Mouse (Mus musculus) heart, embryonic 14.5 days (tissue): ENCODE data around the gene Zfp687. TPM values are rescaled to one million over a fixed set of nuclear protein-coding genes. Genes with fewer than 3 reads are reported as not detected.
"Not testable (repeated sequence)": the region's sequence is repeated elsewhere in the genome, so short reads cannot be mapped to it uniquely, and the experiment has no call there.

ENCODE experiments used
- ATAC-seq: fragments of 200-750 bp; cut with Nextera tagmentation; 2 replicates; pipeline ENCODE4 v1.8.0; 2017; ENCODE audit warnings: low read depth, moderate TSS enrichment; ENCODE audit not compliant: insufficient number of reproducible peaks, insufficient read depth, low FRiP score
- H3K27ac ChIP-seq, 2 experiments: fragments of 200-500 bp in 1 of 2; fragments of 300-500 bp in 1 of 2; sonication (generic) in 1 of 2; replicated peaks in 1 of 2; 2 replicates each; pipeline ENCODE4 v1.5.1; 2012 to 2014; ENCODE audit warnings: low read depth in 2 of 2, low read length in 2 of 2, control low read depth in 1 of 2, mild to moderate bottlenecking in 1 of 2, mixed read lengths in 1 of 2; ENCODE audit not compliant: control insufficient read depth in 1 of 2, insufficient read depth in 1 of 2
- H3K27me3 ChIP-seq: fragments of 300-500 bp; sonication (generic); 2 replicates; pipeline ENCODE4 v1.6.1; 2014; ENCODE audit warnings: mild to moderate bottlenecking, low read length, control low read depth; ENCODE audit not compliant: control insufficient read depth, insufficient read depth
- H3K36me3 ChIP-seq: fragments of 300-500 bp; sonication (generic); 2 replicates; pipeline ENCODE4 v1.6.1; 2014; ENCODE audit warnings: mild to moderate bottlenecking, control low read depth, low read length, mixed read lengths; ENCODE audit not compliant: control insufficient read depth, insufficient read depth
- H3K4me1 ChIP-seq, 2 experiments: fragments of 200-500 bp in 1 of 2; fragments of 300-500 bp in 1 of 2; sonication (generic) in 1 of 2; 2 replicates each; pipeline ENCODE4 v1.6.1; 2012 to 2014; ENCODE audit warnings: low read length in 2 of 2, control low read depth in 1 of 2, mixed read lengths in 1 of 2; ENCODE audit not compliant: control insufficient read depth in 2 of 2, insufficient read depth in 2 of 2
- H3K4me2 ChIP-seq: fragments of 300-500 bp; sonication (generic); 2 replicates; pipeline ENCODE4 v1.6.1; 2014; ENCODE audit warnings: mild to moderate bottlenecking, low read length
- H3K4me3 ChIP-seq, 2 experiments: fragments of 200-500 bp in 1 of 2; fragments of 300-500 bp in 1 of 2; sonication (generic) in 1 of 2; 2 replicates each; pipeline ENCODE4 v1.5.1; 2012 to 2014; ENCODE audit warnings: low read length in 2 of 2, mild to moderate bottlenecking in 2 of 2, control low read depth in 1 of 2, low read depth in 1 of 2, moderate library complexity in 1 of 2; ENCODE audit not compliant: control insufficient read depth in 1 of 2, insufficient read depth in 1 of 2
- H3K9ac ChIP-seq: fragments of 300-500 bp; sonication (generic); 2 replicates; pipeline ENCODE4 v1.6.1; 2014; ENCODE audit warnings: mild to moderate bottlenecking, low read length
- H3K9me3 ChIP-seq: fragments of 300-500 bp; sonication (generic); 2 replicates; pipeline ENCODE4 v1.6.1; 2016; ENCODE audit warnings: low read length, control low read depth; ENCODE audit not compliant: control insufficient read depth
- WGBS: fragments of 180-500 bp; shearing (Covaris S2); extraction: QIAGEN DNeasy Blood & Tissue Kit; methylation state at CpG from one replicate; pipeline ENCODE4 v1.1.7; 2014; 5-methylcytosine and 5-hydroxymethylcytosine counted together
- polyA plus RNA-seq: library from polyadenylated mRNA; unstranded; fragments of >200 nt; fragmentation: Nextera tagmentation; extraction: Ambion mirVana; gene quantifications from 2 replicates; pipeline ENCODE4 v1.2.1, GENCODE M21; 2014

Zfp687 gene
- polyA plus RNA-seq, 1 experiment from 2014 or later = 16.9 TPM

DNA sequence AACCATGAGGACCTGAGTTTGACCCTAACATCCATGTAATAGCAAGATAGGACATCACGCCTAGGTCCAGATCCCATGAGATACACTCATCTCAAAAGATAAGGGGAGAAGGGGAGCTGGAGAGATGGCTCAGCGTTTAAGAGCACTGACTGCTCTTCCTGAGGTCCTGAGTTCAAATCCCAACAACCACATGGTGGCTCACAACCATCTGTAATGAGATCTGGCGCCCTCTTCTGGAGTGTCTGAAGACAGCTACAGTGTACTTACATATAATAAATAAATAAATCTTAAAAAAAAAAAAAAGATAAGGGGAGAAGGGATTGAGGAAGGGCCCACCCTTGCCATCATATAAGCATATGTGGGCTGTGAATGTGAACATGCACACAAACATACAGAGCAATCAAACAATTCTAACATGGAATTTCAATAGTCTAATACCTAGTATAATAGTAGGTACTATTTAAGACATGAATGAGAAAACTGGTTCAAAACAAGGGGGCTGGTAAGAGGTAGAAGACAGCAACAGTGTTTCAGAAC is 14.1 kb upstream of the Zfp687 start:
- not testable (repeated sequence) for H3K4me3 ChIP-seq, H3K27ac ChIP-seq, H3K4me2 ChIP-seq, H3K27me3 ChIP-seq, H3K9me3 ChIP-seq, H3K9ac ChIP-seq, ATAC-seq
- 67% methylated on average over 3 of the region's 3 CpGs for WGBS
- H3K36me3 ChIP-seq = peaks cover 48% of the 10 kb centered on the region
- H3K4me1 ChIP-seq = peaks cover 17 to 27% of the 10 kb centered on the region in 2 experiments

DNA sequence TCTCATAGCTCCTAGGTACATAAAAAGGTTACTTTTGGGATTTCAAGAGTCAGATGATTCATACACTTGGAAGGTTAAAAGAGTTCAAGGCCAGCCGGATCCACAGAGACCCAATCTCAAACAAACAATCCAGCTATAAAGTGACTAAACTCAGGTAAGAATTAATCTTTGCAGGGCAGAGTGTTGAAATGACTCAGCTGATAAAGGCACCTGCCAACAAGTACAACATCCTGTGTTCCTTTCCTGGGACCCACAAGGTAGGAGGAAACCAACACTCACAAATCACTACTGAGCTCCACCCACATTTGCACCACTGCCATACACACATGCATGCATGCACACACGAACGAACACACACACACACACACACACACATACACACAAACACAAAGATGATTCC is 13.4 kb upstream of the Zfp687 start:
- 76% methylated on average over 3 of the region's 3 CpGs for WGBS
- H3K9me3 ChIP-seq = no peaks in the 10 kb centered on the region
- peaks cover 20 to 30% of the 10 kb centered on the region in 2 experiments for H3K4me1 ChIP-seq
- no peak overlapping the region for H3K4me3 ChIP-seq
- ATAC-seq = no peak
- no peak overlapping the region for H3K4me2 ChIP-seq
- no peak overlapping the region for H3K9ac ChIP-seq
- peaks cover 41% of the 10 kb centered on the region for H3K36me3 ChIP-seq
- H3K27me3 ChIP-seq = no peaks in the 10 kb centered on the region
- H3K27ac ChIP-seq = no peak overlapping the region

DNA sequence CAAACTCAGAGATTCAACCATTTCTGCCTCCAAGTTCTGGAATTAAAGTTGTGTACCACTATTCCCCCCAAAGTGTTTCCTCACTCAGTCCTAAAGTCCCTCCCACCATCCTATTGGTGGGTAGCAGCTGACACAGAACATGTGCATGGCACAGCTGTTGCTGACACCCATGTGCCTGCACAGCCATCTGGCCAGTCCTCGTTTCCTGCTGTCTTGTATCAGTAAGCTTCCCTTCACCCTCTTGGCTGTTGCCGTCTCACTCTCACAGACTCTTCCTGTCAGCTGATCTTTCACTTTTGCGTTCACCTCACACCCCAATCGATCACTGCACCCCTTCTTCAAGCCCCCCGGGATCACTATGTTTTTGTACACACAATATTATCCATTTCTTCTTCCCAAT is 12.5 kb upstream of the Zfp687 start:
- H3K4me1 ChIP-seq = peaks cover 20 to 30% of the 10 kb centered on the region in 2 experiments
- H3K27ac ChIP-seq = 0 out of 4 replicates have a peak overlapping the region, but pooled peaks of 1 of the 2 experiments have one; percentile 8
- H3K9me3 ChIP-seq = no peaks in the 10 kb centered on the region
- ATAC-seq = no peak
- WGBS = 38% methylated on average over 5 of the region's 5 CpGs
- H3K9ac ChIP-seq = no peak overlapping the region
- H3K4me2 ChIP-seq = no peak overlapping the region
- H3K36me3 ChIP-seq = peaks cover 32% of the 10 kb centered on the region
- H3K4me3 ChIP-seq = no peak overlapping the region
- no peaks in the 10 kb centered on the region for H3K27me3 ChIP-seq

DNA sequence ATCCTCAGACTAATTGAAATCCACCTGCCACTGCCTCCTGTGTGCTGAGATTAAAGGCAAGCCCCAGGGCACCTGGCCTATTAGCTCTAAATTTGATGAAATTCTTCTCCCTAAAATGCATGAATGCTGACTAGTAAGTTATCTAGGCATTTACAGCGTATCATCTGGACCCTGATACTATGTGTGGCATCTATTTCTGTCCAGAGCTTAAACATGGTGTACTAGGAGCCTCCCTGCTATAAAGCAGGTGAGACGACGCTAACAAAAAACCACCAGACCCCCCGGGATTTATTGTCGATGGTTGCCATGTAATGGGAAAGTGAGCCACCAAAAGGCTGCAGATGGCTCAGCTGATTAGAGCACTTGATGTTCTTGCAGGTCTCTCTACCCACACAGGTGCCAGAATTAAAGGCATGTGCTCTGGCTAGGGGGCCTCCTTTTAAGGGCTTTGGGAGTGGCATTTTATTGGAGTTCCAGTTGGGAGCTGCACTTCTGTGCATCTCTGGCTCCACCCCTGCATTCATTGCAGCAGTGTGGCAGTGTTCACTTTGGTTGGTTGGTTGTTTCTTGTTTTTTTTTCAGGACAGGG is 11.9 kb upstream of the Zfp687 start:
- Histone ChIP-seq H3K4me2 (no peak overlapping the region), H3K27ac (no peak overlapping the region)

DNA sequence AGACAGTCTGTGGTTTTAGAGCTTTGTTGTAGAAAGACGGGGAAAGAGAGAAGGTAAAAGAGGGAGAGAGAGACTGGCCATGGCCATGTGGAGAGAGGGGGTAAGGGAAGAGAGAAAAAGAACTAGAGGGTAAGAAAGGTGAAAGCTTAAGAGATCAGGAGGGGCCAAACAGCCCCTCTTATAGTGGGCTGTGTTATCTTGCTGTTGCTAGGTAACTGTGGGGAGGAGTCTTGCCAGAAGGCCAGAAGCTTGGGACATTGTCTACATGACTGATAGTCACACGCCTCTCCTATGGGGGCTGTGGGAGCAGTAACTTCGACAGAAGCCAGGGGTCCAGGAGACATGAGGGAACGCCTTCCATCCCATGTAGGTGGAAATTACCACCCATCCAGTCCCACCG is 10.0 kb upstream of the Zfp687 start:
- Histone ChIP-seq H3K4me3 (peak overlapping the region in 1 of 2 experiments; percentile 30; a peak in 1 of 4 replicates), H3K27ac (peak overlapping the region; percentile 42 to 80; a peak in 2 of 4 replicates), H3K4me1 (peaks cover 20 to 30% of the 10 kb centered on the region in 2 experiments), H3K9ac (peak overlapping the region; percentile 65), H3K4me2 (peak overlapping the region; percentile 69), H3K27me3 (no peaks in the 10 kb centered on the region), H3K9me3 (no peaks in the 10 kb centered on the region), H3K36me3 (peaks cover 7% of the 10 kb centered on the region; the same call in 1 of the 2 replicates)
- ATAC-seq = 0 out of 2 replicates have a peak, but pooled peaks have one; percentile 2
- WGBS = 24% methylated on average over 5 of the region's 5 CpGs

More for the DNA sequence above, 11.9 kb upstream of the Zfp687 start:
- Histone ChIP-seq H3K4me1 (peaks cover 20 to 30% of the 10 kb centered on the region in 2 experiments), H3K27me3 (no peaks in the 10 kb centered on the region), H3K36me3 (peaks cover 26% of the 10 kb centered on the region), H3K9ac (no peak overlapping the region), H3K9me3 (no peaks in the 10 kb centered on the region), H3K4me3 (no peak overlapping the region)
- WGBS = 50% methylated on average over 5 of the region's 5 CpGs
- ATAC-seq = no peak

DNA sequence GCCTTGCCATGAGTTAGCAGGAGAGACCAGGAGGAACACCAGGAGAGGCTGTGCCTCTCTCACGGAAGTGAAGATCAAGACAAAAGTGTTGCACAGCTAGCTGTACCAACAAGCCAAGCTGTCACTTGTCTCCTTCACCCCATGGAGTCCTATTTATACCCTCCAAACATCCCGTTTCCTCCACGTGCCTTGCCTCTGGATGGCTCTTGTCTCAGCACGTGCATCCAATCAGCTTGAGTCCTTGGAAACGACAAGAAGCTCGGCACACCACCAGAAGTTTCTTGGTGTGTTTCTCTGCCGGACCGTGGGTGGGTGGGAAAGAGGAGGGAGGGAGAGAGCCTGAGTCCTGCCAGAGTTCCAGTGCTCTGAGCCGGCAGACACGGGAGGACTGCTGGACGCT is 9.3 kb upstream of the Zfp687 start:
- peak overlapping the region; percentile 69 for H3K4me2 ChIP-seq
- no peaks in the 10 kb centered on the region for H3K9me3 ChIP-seq
- WGBS = 6% methylated on average over 11 of the region's 11 CpGs
- H3K9ac ChIP-seq = peak overlapping the region; percentile 65
- peaks cover under 1% of the 10 kb centered on the region; the same call in 1 of the 2 replicates for H3K36me3 ChIP-seq
- peak; percentile 65 for ATAC-seq
- H3K4me3 ChIP-seq = peak overlapping the region; percentile 17 to 30
- H3K27ac ChIP-seq = peak overlapping the region; percentile 57 to 80
- H3K27me3 ChIP-seq = no peaks in the 10 kb centered on the region
- H3K4me1 ChIP-seq = peaks cover 20 to 30% of the 10 kb centered on the region in 2 experiments

DNA sequence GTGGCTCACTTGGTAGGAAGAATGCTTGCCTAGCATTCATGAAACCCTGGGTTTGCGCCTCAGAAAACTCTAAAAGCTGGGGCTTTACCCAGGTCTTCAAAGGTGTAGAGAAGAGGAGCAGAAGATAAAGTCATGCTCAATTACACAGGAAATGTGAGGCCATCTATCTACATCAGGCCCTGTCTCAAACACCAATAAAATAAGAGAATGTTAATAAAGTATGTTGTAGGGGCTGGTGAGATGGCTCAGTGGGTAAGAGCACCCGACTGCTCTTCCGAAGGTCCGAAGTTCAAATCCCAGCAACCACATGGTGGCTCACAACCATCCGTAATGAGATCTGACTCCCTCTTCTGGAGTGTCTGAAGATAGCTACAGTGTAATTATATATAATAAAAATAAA is 5.7 kb upstream of the Zfp687 start:
- H3K27me3 ChIP-seq, H3K4me3 ChIP-seq, ATAC-seq, H3K27ac ChIP-seq, H3K4me2 ChIP-seq, H3K9ac ChIP-seq, H3K36me3 ChIP-seq, H3K9me3 ChIP-seq: not testable (repeated sequence)
- peaks cover 12 to 26% of the 10 kb centered on the region in 2 experiments for H3K4me1 ChIP-seq
- 82% methylated on average over 4 of the region's 5 CpGs for WGBS
